Mouse (Mus musculus) kidney, postnatal 10 days (tissue): ENCODE measurements around the gene Mustn1.

Source experiments
- DNase-seq: peaks from one replicate; pipeline ENCODE4 v3.0.0; 2021; ENCODE audit warnings: mixed read lengths

Gene Mustn1

GRCm38 (mm10) chr14:30880251-30880650 is 1.3 kb downstream of the Mustn1 start:
- DNase-seq: no peak

GRCm38 (mm10) chr14:30880811-30881717 is 2.1 kb downstream of the Mustn1 start:
- DNase-seq: peak; percentile 82

DNA sequence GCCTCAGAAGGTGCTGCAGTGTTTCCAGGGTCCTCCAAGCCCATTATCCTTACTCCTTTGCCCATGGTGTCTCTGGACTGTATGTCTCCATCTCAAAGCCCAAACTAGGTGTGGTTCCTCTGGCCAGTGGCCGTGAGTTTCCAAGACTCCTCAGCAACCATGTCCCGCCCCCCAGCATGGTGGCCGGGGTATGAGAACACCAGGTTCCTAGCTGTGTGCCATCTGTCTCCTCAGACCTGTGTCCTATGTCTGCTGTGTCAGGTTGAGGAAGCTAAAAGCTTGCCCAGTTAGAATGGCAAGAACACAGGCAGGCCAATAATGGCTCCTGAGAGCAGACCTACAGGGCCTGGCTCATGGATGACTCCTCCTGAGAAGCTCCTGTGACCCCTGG is 2.7 kb downstream of the Mustn1 start:
- DNase-seq: no peak

GRCm38 (mm10) chr14:30885298-30885697 is 6.3 kb downstream of the Mustn1 start:
- no peak for DNase-seq

- DNase-seq: no peak
Measured at GRCm38 (mm10) chr14:30886204-30886603, 7.2 kb downstream of the Mustn1 start, which contains the start of gene Itih4. Gene Itih4, plus strand, starts transcription at chr14:30886476.

DNA sequence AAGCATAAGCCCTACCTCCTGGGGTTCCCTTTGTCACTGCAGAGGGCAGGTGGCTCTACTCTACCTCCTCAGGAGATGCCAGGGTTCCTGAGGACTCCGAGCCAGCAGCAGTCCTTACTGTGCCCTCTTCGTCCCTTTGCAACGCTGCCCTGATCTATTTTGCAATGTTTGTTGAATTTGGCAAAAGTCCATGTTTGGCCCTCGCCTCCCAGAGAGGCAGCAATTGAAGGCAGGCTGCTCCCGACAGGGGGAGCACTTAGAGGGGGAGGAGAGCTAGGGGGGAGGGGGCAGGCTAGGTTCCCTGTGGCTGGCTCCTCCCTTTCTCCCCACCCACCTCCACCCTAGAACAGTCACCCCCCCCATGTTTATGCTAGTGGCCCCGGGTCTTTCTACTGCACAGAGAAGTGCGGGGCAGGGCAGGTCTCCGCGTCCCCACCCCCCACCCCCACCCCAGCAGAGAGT is 9.3 kb downstream of the Mustn1 start:
- DNase-seq: peak; percentile 71

DNA sequence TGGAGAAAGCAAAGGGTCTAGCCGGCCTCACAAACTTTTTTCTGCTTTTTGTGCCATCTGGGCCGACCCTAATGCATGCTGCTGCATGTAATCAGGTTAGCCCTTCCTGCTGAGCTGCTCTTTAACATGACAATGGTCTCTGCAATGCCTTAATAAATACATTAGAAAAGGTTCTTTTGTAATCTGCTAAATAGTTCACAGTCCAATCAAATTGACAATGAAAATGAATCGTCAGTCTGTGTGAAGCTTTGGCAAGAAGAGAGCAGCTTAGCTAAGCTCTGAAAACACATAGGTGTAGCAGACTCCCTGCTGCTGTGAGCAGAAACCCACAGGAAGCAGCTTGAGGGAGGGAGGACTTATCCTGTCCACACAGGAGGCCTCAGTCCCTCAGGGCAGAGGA is 21.0 kb downstream of the Mustn1 start:
- DNase-seq: no peak

- DNase-seq: no peak
Measured at GRCm38 (mm10) chr14:30902628-30903027, 23.6 kb downstream of the Mustn1 start.

DNA sequence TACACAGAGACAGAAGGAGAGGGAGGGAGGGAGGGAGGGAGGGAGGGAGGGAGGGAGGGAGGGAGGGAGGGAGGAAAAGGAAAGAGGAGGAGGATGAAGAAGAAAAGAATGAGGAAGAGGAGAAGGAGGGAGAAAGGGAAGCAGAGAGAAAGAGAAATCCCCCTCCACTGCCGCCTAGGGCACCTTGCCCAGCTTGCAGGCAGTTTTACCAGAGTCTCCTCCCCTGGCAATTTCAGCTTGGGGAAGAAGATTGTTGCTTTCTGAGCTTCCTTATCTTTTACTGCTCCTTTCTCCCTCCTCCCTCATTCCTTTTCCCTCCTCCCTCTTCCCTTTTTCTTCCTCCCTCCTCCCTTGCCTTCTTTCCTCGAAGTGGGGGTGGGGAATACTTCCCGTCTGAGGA is 24.0 kb downstream of the Mustn1 start:
- DNase-seq: no peak

DNA sequence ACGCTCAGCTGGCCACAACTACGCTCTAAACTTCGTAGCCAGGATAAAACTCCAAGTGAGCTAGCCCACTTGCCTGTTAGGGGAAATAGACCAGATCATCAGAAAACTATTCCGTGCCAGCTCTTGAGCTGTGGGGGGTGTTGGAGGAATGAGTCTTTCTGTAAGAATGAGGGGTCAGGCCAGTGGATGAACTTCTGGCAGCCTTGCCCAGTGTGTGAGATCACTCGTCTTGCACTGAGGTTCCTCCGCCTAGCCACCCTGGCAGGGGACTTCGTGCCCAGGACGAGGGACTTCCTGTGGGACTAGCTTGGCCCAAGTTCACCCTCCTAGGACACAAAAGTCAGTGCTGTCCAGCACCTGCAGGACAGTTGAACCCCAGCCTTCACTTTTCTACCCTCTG is 25.3 kb downstream of the Mustn1 start:
- DNase-seq: no peak

DNA sequence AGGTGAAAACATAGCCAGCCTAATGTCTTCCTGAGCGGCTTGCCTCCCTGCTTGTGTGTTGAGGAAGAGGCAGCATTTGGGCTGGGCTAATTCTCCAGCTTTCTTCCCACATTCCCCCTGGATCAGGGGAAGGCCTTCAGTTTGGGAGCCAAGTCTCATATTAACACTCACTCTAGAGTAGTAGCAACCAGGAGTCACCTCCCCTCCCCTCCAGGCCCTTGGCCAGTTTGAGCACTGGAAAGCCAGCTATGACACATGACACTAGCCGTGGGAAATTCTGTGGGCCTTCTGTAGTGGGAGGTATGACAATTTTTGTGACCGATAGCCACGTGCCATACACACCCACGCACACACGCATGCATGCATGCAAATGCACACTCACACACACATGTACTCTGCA is 27.0 kb downstream of the Mustn1 start:
- no peak for DNase-seq

DNA sequence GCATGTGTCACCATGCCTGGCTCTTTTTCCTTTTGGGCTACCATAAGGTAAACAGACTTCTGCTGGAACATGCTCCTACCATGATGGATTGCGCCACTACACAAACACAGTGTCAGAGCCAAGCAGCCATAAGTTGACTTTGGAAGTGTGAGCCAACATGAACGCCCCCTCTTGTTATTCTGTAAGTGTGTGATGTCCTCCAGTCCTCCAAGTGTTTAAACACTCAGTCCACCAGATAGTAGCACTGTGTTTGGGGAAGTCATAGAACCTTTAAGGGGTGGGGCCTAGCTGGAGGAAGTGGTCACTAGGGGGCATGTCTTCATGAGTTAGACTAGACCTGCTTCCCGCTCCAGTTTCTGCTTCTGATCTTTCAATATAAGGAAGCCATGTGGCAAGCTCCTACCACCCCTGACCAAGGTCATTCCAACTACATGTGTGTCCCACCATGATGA is 28.8 kb downstream of the Mustn1 start:
- no peak for DNase-seq

DNA sequence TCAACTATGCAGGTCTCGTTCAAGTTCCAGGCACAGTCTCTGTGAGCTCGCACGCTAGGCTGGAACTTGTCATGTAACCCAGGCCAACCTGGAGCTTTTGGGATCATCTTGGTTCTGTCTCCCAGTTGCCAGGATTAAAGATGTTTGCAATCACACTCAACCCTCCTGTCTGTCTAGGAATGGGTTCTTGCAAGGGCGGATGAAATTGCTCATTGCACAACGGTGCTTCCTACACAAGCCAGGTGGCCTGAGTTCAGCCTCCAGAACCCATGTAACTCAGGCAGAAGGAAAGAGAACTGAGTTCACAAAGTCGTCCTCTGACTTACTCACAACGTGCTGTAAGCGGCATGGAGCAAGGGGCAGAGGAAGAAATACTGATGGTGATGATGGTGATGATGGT is 32.1 kb downstream of the Mustn1 start:
- DNase-seq: no peak

- peak; percentile 18 for DNase-seq
Measured at GRCm38 (mm10) chr14:30912641-30913040, 33.6 kb downstream of the Mustn1 start.

DNA sequence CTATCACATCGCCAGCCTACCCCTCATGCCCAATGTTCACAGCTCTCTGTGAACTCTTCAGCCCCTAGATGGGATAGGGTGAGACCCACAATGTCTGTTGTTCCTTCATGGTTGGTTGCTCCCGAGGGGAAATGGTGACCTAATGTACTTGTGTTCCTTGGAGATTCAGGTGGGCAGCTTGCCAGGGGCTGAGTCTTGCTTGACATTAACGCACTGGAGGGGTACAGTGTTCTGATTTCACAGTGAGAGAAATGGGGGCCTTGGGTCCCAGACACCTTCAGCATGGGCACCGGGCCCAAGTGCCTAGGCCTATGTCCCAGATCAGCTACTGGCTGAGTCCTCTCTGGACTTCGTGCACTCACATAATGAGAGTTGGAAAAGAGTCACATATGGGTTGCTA is 34.4 kb downstream of the Mustn1 start:
- peak; percentile 68 for DNase-seq

GRCm38 (mm10) chr14:30916516-30916915 is 37.5 kb downstream of the Mustn1 start:
- DNase-seq: no peak

GRCm38 (mm10) chr14:30922053-30922670 is 43.2 kb downstream of the Mustn1 start:
- DNase-seq: no peak

DNA sequence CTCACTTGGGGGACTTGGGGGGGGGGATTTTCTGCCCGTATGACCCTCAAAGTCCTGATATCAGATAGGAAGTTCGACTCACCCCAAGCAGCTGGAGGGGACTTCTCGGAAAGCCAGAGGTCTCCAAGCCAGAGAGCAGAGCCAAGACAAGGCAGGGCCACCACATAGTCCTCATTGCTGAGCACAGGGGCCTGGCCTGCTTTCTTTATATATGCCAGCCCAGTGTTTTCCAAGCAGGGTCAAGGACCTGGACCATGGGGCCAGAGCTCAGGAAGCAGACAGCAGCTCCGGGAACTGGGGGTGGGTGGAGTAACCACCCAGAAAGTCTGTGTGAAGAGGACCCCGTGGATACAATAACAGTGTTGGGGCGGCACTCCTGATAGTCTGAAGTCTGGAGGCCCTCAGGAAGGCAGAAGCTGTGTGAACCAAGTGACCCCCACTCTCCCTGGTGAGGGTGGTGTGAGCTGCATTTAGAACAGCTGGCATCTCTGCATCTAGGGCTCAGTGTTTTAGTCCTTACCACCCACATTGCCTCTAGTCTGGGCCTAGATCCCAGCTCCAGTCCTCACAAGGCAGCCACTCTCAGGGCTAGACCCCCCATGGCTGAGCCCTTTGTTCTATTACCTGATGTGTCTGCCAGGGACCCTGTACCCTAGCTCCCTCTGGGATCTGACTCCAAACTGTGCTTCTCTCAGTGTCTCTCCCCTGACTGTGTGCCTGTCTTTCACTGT is 44.5 kb downstream of the Mustn1 start, which contains the start of gene Itih3:
TSS of gene Itih3 (minus strand) at position 386 of the 731 bp plus-strand sequence.
- peak; percentile 21 for DNase-seq

- DNase-seq: no peak
Measured at GRCm38 (mm10) chr14:30925492-30925891, 46.5 kb downstream of the Mustn1 start.

GRCm38 (mm10) chr14:30930386-30930785 is 51.4 kb downstream of the Mustn1 start:
- no peak for DNase-seq
